Mouse (Mus musculus) stomach, postnatal 0 days (tissue): Measurements from ENCODE around the gene Tlnrd1.

Experiments used
- CTCF ChIP-seq: IDR thresholded peaks from 2 replicates; pipeline ENCODE4 v1.5.1; 2016; ENCODE audit warnings: antibody characterized with exemption, low read depth, mild to moderate bottlenecking, moderate library complexity
- EP300 ChIP-seq: optimal IDR thresholded peaks from 2 replicates; pipeline ENCODE3; 2016; ENCODE audit warnings: antibody characterized with exemption

DNA sequence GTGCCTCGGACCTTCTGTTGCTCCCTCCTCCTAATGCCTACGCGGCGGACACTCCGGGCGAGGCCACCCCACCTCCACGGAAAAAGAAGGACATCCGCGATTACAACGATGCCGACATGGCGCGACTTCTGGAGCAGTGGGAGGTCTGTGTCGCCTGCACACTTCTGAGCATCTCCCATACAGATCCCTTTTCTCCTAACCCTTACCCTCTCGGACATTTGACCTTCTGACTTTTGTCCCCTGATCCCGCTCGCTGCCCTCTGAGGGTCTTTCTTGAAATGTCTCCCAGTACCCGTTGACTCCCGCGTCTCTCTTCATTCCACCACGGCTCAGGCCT lies 8.2 kb upstream of the Tlnrd1 start:
- TF ChIP-seq CTCF = no peak
- TF ChIP-seq EP300 = no peak
